Mouse (Mus musculus): Measurements from ENCODE around the gene Clcnkb. TPM values are rescaled to one million over a fixed set of nuclear protein-coding genes. Genes with fewer than 3 reads are reported as not detected.

Clcnkb gene
- not detected in 2 replicates for total RNA-seq (2017)

DNA sequence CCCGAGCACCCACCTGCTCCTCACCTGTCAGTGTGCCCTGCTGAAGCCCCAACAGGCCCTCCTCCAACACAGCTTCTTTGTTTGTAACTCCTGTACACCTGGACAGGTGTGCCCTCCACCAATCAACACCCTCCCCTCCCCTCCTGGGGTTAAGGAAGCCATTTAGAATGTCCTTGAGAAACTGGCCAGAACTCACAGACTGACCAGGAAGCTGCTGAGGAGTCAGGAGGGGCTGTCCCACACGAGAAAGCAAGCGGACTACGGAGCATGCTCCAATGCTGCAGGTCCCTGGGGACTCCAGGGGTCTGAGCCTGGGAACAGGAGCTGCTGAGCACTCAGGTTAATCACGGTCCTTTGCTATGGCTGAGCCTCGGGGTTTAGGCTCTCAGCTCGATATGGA is at the start of gene Clcnkb:
Gene Clcnkb (minus strand): TSS at position 91 of the 400 bp plus-strand sequence.
- no peak for ATAC-seq (replicated peaks in 1 of 2; ENCODE audit: insufficient read depth in 1 of 2, low FRiP score in 2 of 2, low TSS enrichment in 1 of 2, low read depth in 1 of 2, poor library complexity in 2 of 2, severe bottlenecking in 2 of 2)

DNA sequence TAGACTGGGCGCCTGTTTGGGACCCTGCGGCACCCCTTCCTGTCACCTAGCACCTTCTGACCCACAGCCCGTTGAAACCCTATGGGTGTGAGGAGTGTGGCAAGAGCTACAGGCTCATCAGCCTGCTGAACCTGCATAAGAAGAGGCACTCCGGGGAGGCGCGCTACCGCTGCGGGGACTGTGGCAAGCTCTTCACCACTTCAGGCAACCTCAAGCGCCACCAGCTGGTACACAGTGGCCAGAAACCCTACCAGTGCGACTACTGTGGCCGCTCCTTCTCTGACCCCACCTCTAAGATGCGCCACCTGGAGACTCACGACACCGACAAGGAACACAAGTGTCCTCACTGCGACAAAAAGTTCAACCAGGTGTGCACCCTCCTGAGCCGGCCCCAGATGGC is 48.9 kb upstream of the Clcnkb start:
- no peak for ATAC-seq (replicated peaks in 1 of 2; ENCODE audit: insufficient read depth in 1 of 2, low FRiP score in 2 of 2, low TSS enrichment in 1 of 2, low read depth in 1 of 2, poor library complexity in 2 of 2, severe bottlenecking in 2 of 2)

- ATAC-seq (replicated peaks in 1 of 2; ENCODE audit: insufficient read depth in 1 of 2, low FRiP score in 2 of 2, low TSS enrichment in 1 of 2, low read depth in 1 of 2, poor library complexity in 2 of 2, severe bottlenecking in 2 of 2) = no peak
These were observed 47.7 kb upstream of the Clcnkb start for GRCm38 (mm10) chr4:141463472-141463871.

GRCm38 (mm10) chr4:141461576-141461975 is 45.8 kb upstream of the Clcnkb start:
- no peak for ATAC-seq (replicated peaks in 1 of 2; ENCODE audit: insufficient read depth in 1 of 2, low FRiP score in 2 of 2, low TSS enrichment in 1 of 2, low read depth in 1 of 2, poor library complexity in 2 of 2, severe bottlenecking in 2 of 2)

GRCm38 (mm10) chr4:141461088-141461487 is 45.3 kb upstream of the Clcnkb start:
- no peak for ATAC-seq (replicated peaks in 1 of 2; ENCODE audit: insufficient read depth in 1 of 2, low FRiP score in 2 of 2, low TSS enrichment in 1 of 2, low read depth in 1 of 2, poor library complexity in 2 of 2, severe bottlenecking in 2 of 2)

GRCm38 (mm10) chr4:141460481-141460880 is 44.7 kb upstream of the Clcnkb start:
- ATAC-seq (replicated peaks in 1 of 2; ENCODE audit: insufficient read depth in 1 of 2, low FRiP score in 2 of 2, low TSS enrichment in 1 of 2, low read depth in 1 of 2, poor library complexity in 2 of 2, severe bottlenecking in 2 of 2) = no peak

- ATAC-seq (replicated peaks in 1 of 2; ENCODE audit: insufficient read depth in 1 of 2, low FRiP score in 2 of 2, low TSS enrichment in 1 of 2, low read depth in 1 of 2, poor library complexity in 2 of 2, severe bottlenecking in 2 of 2) = no peak
These were observed 44.0 kb upstream of the Clcnkb start for GRCm38 (mm10) chr4:141459766-141460165.

- no peak for ATAC-seq (replicated peaks in 1 of 2; ENCODE audit: insufficient read depth in 1 of 2, low FRiP score in 2 of 2, low TSS enrichment in 1 of 2, low read depth in 1 of 2, poor library complexity in 2 of 2, severe bottlenecking in 2 of 2)
These were observed 43.1 kb upstream of the Clcnkb start for GRCm38 (mm10) chr4:141458888-141459287.

DNA sequence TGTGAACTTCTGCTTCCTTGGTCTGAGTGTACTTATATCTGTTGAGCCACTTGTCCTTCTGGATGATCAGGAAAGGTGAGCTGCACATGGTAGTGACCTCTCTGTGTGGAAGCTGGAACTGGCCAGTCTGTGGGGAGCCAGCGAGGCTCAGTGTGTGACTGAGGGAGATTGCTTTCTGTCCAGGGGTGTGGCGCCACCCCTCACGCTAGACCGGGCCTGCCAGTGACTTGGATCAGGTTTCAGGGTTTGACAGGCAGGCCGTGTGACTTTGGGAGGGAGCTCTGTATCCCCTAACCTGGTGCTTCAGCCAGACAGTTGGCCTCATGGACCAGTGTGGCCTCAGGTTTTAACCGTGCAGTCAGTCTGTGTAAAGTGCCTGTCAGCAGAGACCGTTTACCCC is 42.4 kb upstream of the Clcnkb start:
- ATAC-seq (replicated peaks in 1 of 2; ENCODE audit: insufficient read depth in 1 of 2, low FRiP score in 2 of 2, low TSS enrichment in 1 of 2, low read depth in 1 of 2, poor library complexity in 2 of 2, severe bottlenecking in 2 of 2) = no peak

- ATAC-seq (replicated peaks in 1 of 2; ENCODE audit: insufficient read depth in 1 of 2, low FRiP score in 2 of 2, low TSS enrichment in 1 of 2, low read depth in 1 of 2, poor library complexity in 2 of 2, severe bottlenecking in 2 of 2) = no peak
These were observed 40.6 kb upstream of the Clcnkb start for GRCm38 (mm10) chr4:141456193-141456938.

- no peak for ATAC-seq (replicated peaks in 1 of 2; ENCODE audit: insufficient read depth in 1 of 2, low FRiP score in 2 of 2, low TSS enrichment in 1 of 2, low read depth in 1 of 2, poor library complexity in 2 of 2, severe bottlenecking in 2 of 2)
These were observed 39.7 kb upstream of the Clcnkb start for GRCm38 (mm10) chr4:141455526-141455925.

- peak; percentile 86 to 88 for ATAC-seq (replicated peaks in 1 of 2; ENCODE audit: insufficient read depth in 1 of 2, low FRiP score in 2 of 2, low TSS enrichment in 1 of 2, low read depth in 1 of 2, poor library complexity in 2 of 2, severe bottlenecking in 2 of 2)
These were observed 39.0 kb upstream of the Clcnkb start for GRCm38 (mm10) chr4:141454581-141455350.

DNA sequence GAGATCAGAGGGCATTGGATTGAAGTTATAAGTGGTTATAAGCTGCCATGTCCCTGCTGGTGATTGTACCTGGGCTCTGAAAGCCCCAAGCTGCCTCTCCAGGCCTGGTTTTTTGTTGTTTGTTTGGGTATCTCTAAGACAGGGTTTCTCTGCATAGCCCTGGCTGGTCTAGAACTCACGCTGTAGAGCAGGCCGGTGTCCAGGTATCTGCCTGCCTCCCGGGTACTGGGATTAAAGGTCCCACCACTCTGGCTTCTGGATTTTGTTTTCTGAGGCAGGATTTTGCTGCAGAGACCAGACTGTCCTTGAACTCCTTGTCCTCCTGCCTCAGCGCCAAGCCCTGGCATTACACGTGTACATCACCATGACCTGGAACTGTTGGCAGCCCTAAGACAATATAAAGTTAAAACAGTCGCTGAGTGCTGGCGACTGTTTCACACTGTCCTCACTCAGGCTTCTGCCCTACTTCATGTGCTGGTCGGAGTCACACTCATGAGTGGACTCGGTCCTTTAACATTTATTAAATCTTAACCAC is 36.2 kb upstream of the Clcnkb start:
- ATAC-seq (replicated peaks in 1 of 2; ENCODE audit: insufficient read depth in 1 of 2, low FRiP score in 2 of 2, low TSS enrichment in 1 of 2, low read depth in 1 of 2, poor library complexity in 2 of 2, severe bottlenecking in 2 of 2) = no peak

GRCm38 (mm10) chr4:141451251-141451650 is 35.4 kb upstream of the Clcnkb start:
- no peak for ATAC-seq (replicated peaks in 1 of 2; ENCODE audit: insufficient read depth in 1 of 2, low FRiP score in 2 of 2, low TSS enrichment in 1 of 2, low read depth in 1 of 2, poor library complexity in 2 of 2, severe bottlenecking in 2 of 2)

DNA sequence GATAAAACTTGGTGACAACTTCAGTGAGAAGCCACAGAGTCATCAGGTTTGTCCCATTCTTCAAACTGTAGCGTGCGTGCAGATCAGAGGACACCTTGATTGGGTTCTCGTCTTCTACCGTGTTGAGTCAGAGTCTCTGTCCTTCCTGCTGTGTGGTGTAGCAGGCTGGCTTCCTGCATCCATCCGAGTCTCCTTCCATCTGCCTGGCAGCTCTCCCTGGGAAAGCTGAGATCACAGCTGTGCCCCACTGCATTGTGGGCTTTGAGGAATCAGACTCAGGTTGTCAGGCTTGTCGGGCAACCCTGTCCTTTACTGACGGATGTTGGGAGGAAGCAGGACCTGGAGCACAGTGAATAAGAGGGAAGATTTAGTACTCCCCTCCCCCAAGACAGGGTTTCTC is 30.4 kb upstream of the Clcnkb start:
- no peak for ATAC-seq (replicated peaks in 1 of 2; ENCODE audit: insufficient read depth in 1 of 2, low FRiP score in 2 of 2, low TSS enrichment in 1 of 2, low read depth in 1 of 2, poor library complexity in 2 of 2, severe bottlenecking in 2 of 2)

GRCm38 (mm10) chr4:141445328-141445720 is 29.5 kb upstream of the Clcnkb start:
- ATAC-seq (replicated peaks in 1 of 2; ENCODE audit: insufficient read depth in 1 of 2, low FRiP score in 2 of 2, low TSS enrichment in 1 of 2, low read depth in 1 of 2, poor library complexity in 2 of 2, severe bottlenecking in 2 of 2) = no peak

- ATAC-seq (replicated peaks in 1 of 2; ENCODE audit: insufficient read depth in 1 of 2, low FRiP score in 2 of 2, low TSS enrichment in 1 of 2, low read depth in 1 of 2, poor library complexity in 2 of 2, severe bottlenecking in 2 of 2) = peak; percentile 89 to 91
These were observed 28.9 kb upstream of the Clcnkb start, which contains the start of gene Zbtb17 for GRCm38 (mm10) chr4:141444451-141445327. Gene Zbtb17, plus strand, starts transcription at chr4:141444654.
